Mouse (Mus musculus): ENCODE data around the gene Rdh16. TPM values are rescaled to one million over a fixed set of nuclear protein-coding genes. Genes with fewer than 3 reads are reported as not detected.
A peak's percentile ranks its signal among the peaks of the same experiment; 100 is the strongest.
"Not testable (repeated sequence)": the region's sequence is repeated elsewhere in the genome, so short reads cannot be mapped to it uniquely, and the experiment has no call there.

The Rdh16 gene
- polyA plus RNA-seq, 1 experiment from 2014 or later = 13.1 TPM

GRCm38 (mm10) chr10:127759181-127760110 lies 41.5 kb upstream of the Rdh16 start, which contains the start of the genes Rdh1 and Rdh16f1:
Gene Rdh1 (plus strand): TSS chr10:127759721.
Gene Rdh16f1 (plus strand): TSS chr10:127759787.
- Histone ChIP-seq H3K27me3 (ENCODE audit: insufficient read depth, low read length) (no peaks in the 10 kb centered on the region), H3K4me3 (replicated peaks; ENCODE audit: low read depth, low read length) (no peak within 1 kb of the TSS), H3K9ac (ENCODE audit: low read depth, low read length) (no peak within 1 kb of the TSS), H3K4me2 (ENCODE audit: low read length) (no peak within 1 kb of the TSS), H3K4me1 (replicated peaks; ENCODE audit: insufficient read depth, low read length) (0 out of 2 replicates have a peak, but pooled peaks cover 9% of the 10 kb centered on the region), H3K36me3 (ENCODE audit: insufficient read depth, low read length) (no peaks in the 10 kb centered on the region), H3K27ac (no peak within 1 kb of the TSS), H3K9me3 (replicated peaks; ENCODE audit: low read length) (no peaks in the 10 kb centered on the region)
- 59% methylated on average over 9 of the region's 9 CpGs for WGBS
- no peak for TF ChIP-seq CTCF (IDR thresholded peaks at IDR 0.05; ENCODE audit: low read depth)
- DNase-seq (ENCODE audit: low spot score) (no peak), ATAC-seq (replicated peaks; ENCODE audit: low FRiP score, low read depth) (no peak)

- not testable (repeated sequence) for H3K27ac ChIP-seq; H3K36me3 ChIP-seq (ENCODE audit: insufficient read depth, low read length); H3K9me3 ChIP-seq (replicated peaks; ENCODE audit: low read length); H3K4me2 ChIP-seq (ENCODE audit: low read length); H3K27me3 ChIP-seq (ENCODE audit: insufficient read depth, low read length); ATAC-seq (replicated peaks; ENCODE audit: low FRiP score, low read depth); H3K4me3 ChIP-seq (replicated peaks; ENCODE audit: low read depth, low read length); DNase-seq (ENCODE audit: low spot score); H3K9ac ChIP-seq (ENCODE audit: low read depth, low read length); H3K4me1 ChIP-seq (replicated peaks; ENCODE audit: insufficient read depth, low read length)
- 89% methylated on average over 10 of the region's 10 CpGs for WGBS
Observed at GRCm38 (mm10) chr10:127762926-127763325, 38.0 kb upstream of the Rdh16 start.

- ATAC-seq (replicated peaks; ENCODE audit: low FRiP score, low read depth) = peak; percentile 85
- Histone ChIP-seq H3K9ac (ENCODE audit: low read depth, low read length) (no peak overlapping the region), H3K27ac (peak overlapping the region; percentile 51; the same call in 1 of the 2 replicates), H3K9me3 (replicated peaks; ENCODE audit: low read length) (no peaks in the 10 kb centered on the region), H3K4me1 (replicated peaks; ENCODE audit: insufficient read depth, low read length) (no peaks in the 10 kb centered on the region), H3K4me3 (replicated peaks; ENCODE audit: low read depth, low read length) (no peak overlapping the region), H3K4me2 (ENCODE audit: low read length) (no peak overlapping the region), H3K36me3 (ENCODE audit: insufficient read depth, low read length) (no peaks in the 10 kb centered on the region), H3K27me3 (ENCODE audit: insufficient read depth, low read length) (no peaks in the 10 kb centered on the region)
- no peak for TF ChIP-seq CTCF (IDR thresholded peaks at IDR 0.05; ENCODE audit: low read depth)
- DNase-seq (ENCODE audit: low spot score) = peak; percentile 44
- 52% methylated on average over 12 of the region's 12 CpGs for WGBS
Observed at GRCm38 (mm10) chr10:127763914-127764680, 36.9 kb upstream of the Rdh16 start.

- WGBS = 42% methylated on average over 1 of the region's 1 CpGs
Observed at GRCm38 (mm10) chr10:127766564-127766963, 34.4 kb upstream of the Rdh16 start.

GRCm38 (mm10) chr10:127776011-127776410 lies 24.9 kb upstream of the Rdh16 start, which contains the start of gene Rdh9:
Gene Rdh9 (plus strand): TSS chr10:127776386.
- H3K9ac ChIP-seq (ENCODE audit: low read depth, low read length) = no peak within 1 kb of the TSS
- H3K36me3 ChIP-seq (ENCODE audit: insufficient read depth, low read length) = no peaks in the 10 kb centered on the region
- WGBS = 59% methylated on average over 2 of the region's 2 CpGs
- ATAC-seq (replicated peaks; ENCODE audit: low FRiP score, low read depth) = no peak
- no peaks in the 10 kb centered on the region for H3K4me1 ChIP-seq (replicated peaks; ENCODE audit: insufficient read depth, low read length)
- H3K27me3 ChIP-seq (ENCODE audit: insufficient read depth, low read length) = no peaks in the 10 kb centered on the region
- no peak within 1 kb of the TSS for H3K27ac ChIP-seq
- no peak within 1 kb of the TSS for H3K4me3 ChIP-seq (replicated peaks; ENCODE audit: low read depth, low read length)
- TF ChIP-seq CTCF (IDR thresholded peaks at IDR 0.05; ENCODE audit: low read depth) = no peak
- H3K9me3 ChIP-seq (replicated peaks; ENCODE audit: low read length) = no peaks in the 10 kb centered on the region
- no peak within 1 kb of the TSS for H3K4me2 ChIP-seq (ENCODE audit: low read length)
- no peak for DNase-seq (ENCODE audit: low spot score)

More at GRCm38 (mm10) chr10:127766564-127766963, 34.4 kb upstream of the Rdh16 start:
- Histone ChIP-seq H3K36me3 (ENCODE audit: insufficient read depth, low read length) (no peaks in the 10 kb centered on the region), H3K4me1 (replicated peaks; ENCODE audit: insufficient read depth, low read length) (no peaks in the 10 kb centered on the region), H3K9me3 (replicated peaks; ENCODE audit: low read length) (no peaks in the 10 kb centered on the region), H3K4me3 (replicated peaks; ENCODE audit: low read depth, low read length) (no peak overlapping the region), H3K27ac (0 out of 2 replicates have a peak overlapping the region, but pooled peaks have one; percentile 19), H3K9ac (ENCODE audit: low read depth, low read length) (no peak overlapping the region), H3K4me2 (ENCODE audit: low read length) (no peak overlapping the region), H3K27me3 (ENCODE audit: insufficient read depth, low read length) (no peaks in the 10 kb centered on the region)
- ATAC-seq (replicated peaks; ENCODE audit: low FRiP score, low read depth) (no peak), DNase-seq (ENCODE audit: low spot score) (peak; percentile 67)
- TF ChIP-seq CTCF (IDR thresholded peaks at IDR 0.05; ENCODE audit: low read depth) = no peak

- not testable (repeated sequence) for H3K9ac ChIP-seq (ENCODE audit: low read depth, low read length); H3K27ac ChIP-seq; H3K9me3 ChIP-seq (replicated peaks; ENCODE audit: low read length); H3K4me3 ChIP-seq (replicated peaks; ENCODE audit: low read depth, low read length); ATAC-seq (replicated peaks; ENCODE audit: low FRiP score, low read depth); H3K4me2 ChIP-seq (ENCODE audit: low read length); H3K4me1 ChIP-seq (replicated peaks; ENCODE audit: insufficient read depth, low read length); DNase-seq (ENCODE audit: low spot score); H3K36me3 ChIP-seq (ENCODE audit: insufficient read depth, low read length); H3K27me3 ChIP-seq (ENCODE audit: insufficient read depth, low read length)
- WGBS = 95% methylated on average over 17 of the region's 17 CpGs
Observed at GRCm38 (mm10) chr10:127782321-127782720, 18.6 kb upstream of the Rdh16 start.

GRCm38 (mm10) chr10:127785411-127785810 lies 15.5 kb upstream of the Rdh16 start:
- not testable (repeated sequence) for ATAC-seq (replicated peaks; ENCODE audit: low FRiP score, low read depth); H3K27me3 ChIP-seq (ENCODE audit: insufficient read depth, low read length); H3K9ac ChIP-seq (ENCODE audit: low read depth, low read length); H3K4me2 ChIP-seq (ENCODE audit: low read length); H3K4me3 ChIP-seq (replicated peaks; ENCODE audit: low read depth, low read length); H3K4me1 ChIP-seq (replicated peaks; ENCODE audit: insufficient read depth, low read length); H3K36me3 ChIP-seq (ENCODE audit: insufficient read depth, low read length); H3K9me3 ChIP-seq (replicated peaks; ENCODE audit: low read length); DNase-seq (ENCODE audit: low spot score); H3K27ac ChIP-seq
- WGBS = 92% methylated on average over 1 of the region's 1 CpGs

All from kidney, postnatal 0 days (tissue).